Mouse (Mus musculus) spleen, adult 2 months (tissue): ENCODE results near the gene Snd1.

Source experiments
- CTCF ChIP-seq: fragments of 200-500 bp; IDR thresholded peaks from 2 replicates; pipeline ENCODE4 v1.5.1; 2011; ENCODE audit warnings: mild to moderate bottlenecking, inconsistent platforms; ENCODE audit not compliant: insufficient read depth, insufficient read length, insufficient replicate concordance; ENCODE audit errors: extremely low read depth
- POLR2A ChIP-seq: fragments of 200-500 bp; IDR thresholded peaks from 2 replicates; pipeline ENCODE4 v1.6.1; 2011; ENCODE audit warnings: low read depth, low read length, inconsistent platforms

DNA sequence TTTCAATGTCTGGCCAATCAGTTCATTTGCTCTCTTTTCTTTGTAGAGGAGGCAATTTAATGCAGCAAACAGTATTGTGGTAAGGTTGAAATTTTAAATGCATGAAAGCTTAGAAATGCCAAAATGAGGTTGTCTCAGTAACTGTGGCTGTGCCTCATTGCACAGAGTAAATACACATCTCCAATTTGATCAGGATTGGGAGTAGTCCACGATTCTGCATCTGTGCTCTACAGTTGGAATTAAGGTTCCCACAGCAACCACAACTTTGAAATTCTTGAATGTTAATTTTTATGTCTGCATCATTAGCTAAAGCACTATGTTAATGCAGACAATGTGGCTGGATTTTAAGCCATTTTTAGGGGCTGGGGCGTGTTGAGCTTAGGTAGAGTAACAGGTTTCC is 72.0 kb downstream of the Snd1 start:
- TF ChIP-seq POLR2A, result no peak
- TF ChIP-seq CTCF, result no peak
